ENCODE assay signal across 17 mouse cellular contexts in the genomic region with DNA sequence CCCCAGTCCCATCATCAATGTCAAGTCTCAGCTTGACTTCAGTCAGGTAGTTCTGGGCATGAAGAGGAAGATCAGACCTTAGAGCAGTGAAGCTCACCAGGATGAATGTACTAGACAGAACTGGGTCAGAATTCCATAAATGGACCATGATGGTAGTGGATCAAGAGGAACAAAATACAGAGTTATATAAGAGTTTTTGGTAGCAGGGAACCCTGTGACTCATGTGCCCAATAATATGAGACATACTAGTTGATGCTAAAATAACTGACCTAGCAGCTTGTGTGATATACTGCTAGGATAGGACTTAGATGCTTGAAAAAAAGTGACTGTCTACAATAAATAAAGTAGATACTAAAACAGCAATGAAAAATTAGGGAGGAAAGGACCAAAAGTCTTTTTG.
"Had no signal": no experiment of that assay in that cellular context is flagged by ENCODE, and none has a peak within 500 bp of the region (broad histone marks: within the 10 kb centered on the region; RNA-seq: fewer than 3 reads in every experiment).

No protein-coding gene starts in this region.

- ATAC-seq: liver, embryonic 12.5 days; liver, postnatal 0 days; lung, postnatal 0 days; midbrain, embryonic 13.5 days; midbrain, embryonic 15.5 days; midbrain, embryonic 16.5 days had no signal

- DNase-seq: left cerebral cortex, postnatal 4 days; liver; liver, embryonic 13.5 days; liver, postnatal 0 days; lung, adult 18-20 months; lung, adult 2 months; lung, embryonic 14.5 days; lung, postnatal 10 days; lung, postnatal 14 days; lung, postnatal 36 days; lung, postnatal 4 days; midbrain, embryonic 14.5 days had no signal
